Mouse (Mus musculus) kidney, embryonic 15.5 days (tissue): ENCODE measurements around the gene Cmpk1. TPM values are rescaled to one million over a fixed set of nuclear protein-coding genes. Genes with fewer than 3 reads are reported as not detected.

Source experiments
- ATAC-seq: fragments of 200-750 bp; cut with Nextera tagmentation; replicated peaks from 2 replicates; pipeline ENCODE4 v1.8.0; 2017; ENCODE audit warnings: moderate TSS enrichment; ENCODE audit not compliant: low FRiP score
- H3K27ac ChIP-seq: fragments of 300-500 bp; sonication (generic); 2 replicates; pipeline ENCODE4 v1.5.1; 2015; ENCODE audit warnings: mild to moderate bottlenecking, inconsistent platforms
- H3K27me3 ChIP-seq: fragments of 300-500 bp; sonication (generic); 2 replicates; pipeline ENCODE4 v1.6.1; 2015; ENCODE audit warnings: inconsistent platforms
- H3K36me3 ChIP-seq: fragments of 300-500 bp; sonication (generic); 2 replicates; pipeline ENCODE4 v1.6.1; 2015; ENCODE audit warnings: inconsistent platforms
- H3K4me1 ChIP-seq: fragments of 300-500 bp; sonication (generic); 2 replicates; pipeline ENCODE4 v1.6.1; 2015; ENCODE audit warnings: inconsistent platforms
- H3K4me2 ChIP-seq: fragments of 300-500 bp; sonication (generic); 2 replicates; pipeline ENCODE4 v1.6.1; 2015; ENCODE audit warnings: moderate library complexity, mild to moderate bottlenecking, inconsistent platforms
- H3K4me3 ChIP-seq: fragments of 300-500 bp; sonication (generic); replicated peaks from 2 replicates; pipeline ENCODE4 v1.5.1; 2015; ENCODE audit warnings: mild to moderate bottlenecking, inconsistent platforms
- H3K9ac ChIP-seq: fragments of 300-500 bp; sonication (generic); 2 replicates; pipeline ENCODE4 v1.6.1; 2015; ENCODE audit warnings: mild to moderate bottlenecking, inconsistent platforms
- H3K9me3 ChIP-seq: fragments of 300-500 bp; sonication (generic); replicated peaks from 2 replicates; pipeline ENCODE4 v1.6.1; 2016; ENCODE audit warnings: inconsistent platforms
- WGBS: fragments of 180-500 bp; shearing (Covaris S2); methylation state at CpG from one replicate; pipeline ENCODE4 v1.1.7; 2015; ENCODE audit warnings: mixed read lengths; 5-methylcytosine and 5-hydroxymethylcytosine counted together
- polyA plus RNA-seq: library from polyadenylated mRNA; unstranded; fragments of >200 nt; fragmentation: Nextera tagmentation; extraction: Ambion mirVana; gene quantifications from 2 replicates; pipeline ENCODE4 v1.2.1, GENCODE M21; 2015

Gene Cmpk1
- polyA plus RNA-seq, 1 experiment from 2014 or later = 91.9 TPM

DNA sequence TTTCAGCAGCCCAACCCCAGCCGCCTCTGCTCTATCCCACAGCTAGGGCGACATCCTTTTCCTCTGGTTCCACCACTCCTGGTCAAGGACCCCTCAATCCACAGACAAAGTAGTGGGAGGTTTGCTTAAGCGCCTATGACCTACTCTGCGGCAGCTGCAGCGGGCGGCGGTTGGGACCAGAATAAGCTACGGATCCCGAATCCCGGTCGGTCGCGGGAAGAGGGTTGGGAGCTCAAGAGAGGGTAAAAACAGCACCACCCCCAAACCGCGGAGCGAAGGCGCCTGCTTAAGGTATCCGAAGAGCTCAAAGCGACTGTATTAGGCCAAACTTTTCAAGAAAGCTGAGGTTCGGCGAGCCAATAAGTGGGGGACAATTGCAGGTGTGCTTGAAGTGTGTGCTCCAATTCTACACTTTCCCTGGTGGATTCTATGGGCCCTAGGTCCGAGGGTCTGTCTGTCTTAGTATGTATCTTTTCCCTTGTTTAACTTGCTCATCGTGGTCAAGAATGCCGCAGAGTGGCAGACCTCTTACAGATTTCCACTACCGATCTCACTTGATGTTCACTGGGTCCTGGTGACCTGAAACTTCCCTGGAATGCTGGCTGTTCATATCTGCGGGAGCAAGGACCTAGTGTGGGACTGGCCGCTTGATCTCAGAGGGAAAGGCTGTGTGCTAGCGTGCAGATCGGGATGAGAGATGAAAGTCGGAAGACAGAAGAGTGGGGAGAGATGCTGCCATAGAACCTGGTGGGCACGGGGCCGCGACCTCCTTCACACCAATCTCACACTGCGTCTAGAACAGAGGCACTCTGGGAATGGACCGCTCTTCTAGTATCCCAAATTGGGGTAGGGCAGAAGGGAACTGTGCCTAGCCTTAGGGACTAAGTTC, 74.1 kb downstream of the Cmpk1 start:
- Histone ChIP-seq H3K4me2 (peak overlapping the region; percentile 47), H3K9ac (no peak overlapping the region; the same call in 1 of the 2 replicates), H3K27ac (no peak overlapping the region), H3K9me3 (no peaks in the 10 kb centered on the region), H3K27me3 (peaks cover 80% of the 10 kb centered on the region), H3K4me1 (peaks cover 54% of the 10 kb centered on the region), H3K4me3 (peak overlapping the region; percentile 25), H3K36me3 (no peaks in the 10 kb centered on the region)
- no peak for ATAC-seq
- WGBS = 15% methylated on average over 35 of the region's 35 CpGs

DNA sequence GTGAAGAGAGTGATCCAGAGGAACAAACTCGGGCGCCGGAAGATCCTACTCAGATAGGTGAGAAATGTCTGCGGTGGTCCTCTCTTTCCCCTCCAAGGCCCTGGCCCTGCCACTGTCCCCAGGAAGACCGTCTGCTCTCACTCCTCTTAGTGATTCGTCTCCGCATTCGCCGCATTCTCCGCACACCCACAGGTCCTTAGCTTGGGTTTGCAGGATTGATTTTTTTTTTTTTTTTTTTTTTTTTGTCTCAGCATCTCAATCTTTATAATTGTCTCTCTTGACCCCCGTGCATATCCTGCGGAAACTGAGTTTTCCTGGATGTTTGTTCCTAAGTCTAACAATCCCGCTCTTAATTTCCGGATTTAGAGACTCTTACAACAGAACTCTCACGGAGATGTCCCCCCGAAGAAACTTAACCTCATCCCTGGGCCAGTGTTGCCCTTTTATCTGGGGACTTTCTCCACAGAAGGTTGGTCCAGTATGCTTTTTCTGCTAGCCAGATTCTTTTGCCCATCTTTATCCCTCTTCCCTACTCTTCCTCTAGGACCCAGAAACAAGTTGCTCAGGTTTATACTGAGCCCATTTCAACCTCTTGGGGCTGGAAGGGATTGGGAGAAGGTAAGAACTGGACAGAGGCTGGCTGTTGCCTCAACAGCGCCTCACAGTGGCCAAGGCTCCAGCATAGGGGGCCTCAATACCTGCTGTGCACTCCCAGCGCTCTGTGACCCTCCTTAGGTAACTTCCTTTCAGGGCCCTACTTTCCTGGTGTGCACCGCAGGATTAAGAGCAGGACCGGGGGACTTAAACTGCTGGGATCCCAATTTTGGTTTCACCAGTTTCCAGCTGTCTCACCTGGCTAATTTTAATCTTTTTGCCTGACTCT, 77.2 kb downstream of the Cmpk1 start:
- ATAC-seq = 0 out of 2 replicates have a peak, but pooled peaks have one; percentile 16
- Histone ChIP-seq H3K27me3 (peaks cover 89% of the 10 kb centered on the region), H3K4me1 (peaks cover 70% of the 10 kb centered on the region), H3K4me3 (peak overlapping the region; percentile 62), H3K4me2 (peak overlapping the region; percentile 88), H3K9me3 (no peaks in the 10 kb centered on the region), H3K36me3 (no peaks in the 10 kb centered on the region), H3K9ac (peak overlapping the region; percentile 53), H3K27ac (peak overlapping the region; percentile 93)
- WGBS = 2% methylated on average over 20 of the region's 20 CpGs

Other genes with a start within 250 kb of the Cmpk1 start
- gene Gm12830, start 165.5 kb downstream of the Cmpk1 start, polyA plus RNA-seq = 0.09 and 0.14 TPM in 2 replicates
- 5.2 and 5.5 TPM in 2 replicates for gene Foxd2, start 78.4 kb downstream of the Cmpk1 start, polyA plus RNA-seq
- gene Foxe3, start 61.2 kb downstream of the Cmpk1 start, polyA plus RNA-seq = not detected in 2 replicates
- gene Stil, start 12.9 kb upstream of the Cmpk1 start, polyA plus RNA-seq = 12.5 and 13.1 TPM in 2 replicates
- gene Tal1, start 69.2 kb upstream of the Cmpk1 start, polyA plus RNA-seq = 1.1 and 1.4 TPM in 2 replicates
- 161 and 191 TPM in 2 replicates for gene Pdzk1ip1, start 101.5 kb upstream of the Cmpk1 start, polyA plus RNA-seq
- gene Cyp4x1, start 147.0 kb upstream of the Cmpk1 start, polyA plus RNA-seq = 0.57 and 0.86 TPM in 2 replicates